Mouse (Mus musculus) CH12.LX (cell line): ENCODE data around the gene Dusp6. TPM values are rescaled to one million over a fixed set of nuclear protein-coding genes. Genes with fewer than 3 reads are reported as not detected.

ENCODE experiments used
- DNase-seq: peaks from one replicate; pipeline ENCODE4 v3.0.0-alpha.2; 2013; ENCODE audit errors: extremely low read depth
- H3K27ac ChIP-seq: 2 replicates; pipeline ENCODE4 v1.5.1; 2012; ENCODE audit warnings: low read depth, mild to moderate bottlenecking, control low read depth, moderate library complexity; ENCODE audit not compliant: insufficient read depth
- H3K27me3 ChIP-seq: replicated peaks from 2 replicates; pipeline ENCODE3; 2012; ENCODE audit warnings: inconsistent platforms
- H3K36me3 ChIP-seq, 2 experiments: replicated peaks in 1 of 2; 2 replicates each; pipeline versions ENCODE3 to v1.6.1; 2012; ENCODE audit warnings: inconsistent platforms in 1 of 2, low read length in 1 of 2, mild to moderate bottlenecking in 1 of 2, mixed read lengths in 1 of 2, moderate library complexity in 1 of 2; ENCODE audit not compliant: control insufficient read depth in 1 of 2, insufficient read depth in 1 of 2
- H3K4me1 ChIP-seq, 2 experiments: 2 replicates each; pipeline ENCODE4 v1.6.1; 2012; ENCODE audit warnings: inconsistent platforms in 1 of 2, moderate library complexity in 1 of 2; ENCODE audit not compliant: insufficient read depth in 2 of 2, control insufficient read depth in 1 of 2
- H3K4me2 ChIP-seq: 2 replicates; pipeline ENCODE4 v1.6.1; 2012; ENCODE audit warnings: low read depth, mild to moderate bottlenecking, control low read depth; ENCODE audit not compliant: poor library complexity, insufficient read depth, severe bottlenecking
- H3K4me3 ChIP-seq, 3 experiments: fragments of 150-350 bp in 1 of 3; sonication (generic) in 1 of 3; replicated peaks in 1 of 3; 2 replicates each; pipeline versions ENCODE3 to v1.5.1; 2011 to 2012; ENCODE audit warnings: low read depth in 2 of 3, low read length in 2 of 3, mild to moderate bottlenecking in 2 of 3, moderate library complexity in 2 of 3, control low read depth in 1 of 3, improper control_type of control experiment in 1 of 3, inconsistent platforms in 1 of 3, mixed read lengths in 1 of 3; ENCODE audit not compliant: poor library complexity in 1 of 3
- H3K79me2 ChIP-seq: replicated peaks from 2 replicates; pipeline ENCODE4 v1.6.1; 2012; ENCODE audit warnings: mild to moderate bottlenecking, moderate library complexity; ENCODE audit not compliant: control insufficient read depth, poor library complexity, insufficient read depth, severe bottlenecking; ENCODE audit errors: extremely low read depth
- H3K9ac ChIP-seq: 2 replicates; pipeline ENCODE4 v1.6.1; 2012; ENCODE audit warnings: low read depth, mild to moderate bottlenecking, control low read depth, moderate library complexity; ENCODE audit not compliant: insufficient read depth
- H3K9me3 ChIP-seq: replicated peaks from 2 replicates; pipeline ENCODE3; 2012; ENCODE audit warnings: low read length, inconsistent platforms, mixed read lengths
- CHD1 ChIP-seq: IDR thresholded peaks from 2 replicates; pipeline ENCODE4 v1.6.1; 2012; ENCODE audit warnings: low read depth, low read length, improper control_type of control experiment, inconsistent platforms
- E2F4 ChIP-seq: IDR thresholded peaks from 2 replicates; pipeline ENCODE4 v1.6.1; 2011; ENCODE audit warnings: low read depth, low read length, improper control_type of control experiment; ENCODE audit not compliant: insufficient replicate concordance
- GABPA ChIP-seq: IDR thresholded peaks from 2 replicates; pipeline ENCODE4 v1.6.1; 2012; ENCODE audit warnings: low read depth, low read length, improper control_type of control experiment, inconsistent platforms; ENCODE audit not compliant: insufficient replicate concordance
- HCFC1 ChIP-seq: IDR thresholded peaks from 2 replicates; pipeline ENCODE4 v1.6.1; 2012; ENCODE audit warnings: low read depth, mild to moderate bottlenecking, inconsistent platforms, low read length, improper control_type of control experiment
- IRF4 ChIP-seq: IDR thresholded peaks from 2 replicates; pipeline ENCODE4 v1.6.1; 2014; ENCODE audit warnings: low read depth, mild to moderate bottlenecking, inconsistent platforms, low read length, improper control_type of control experiment
- JUND ChIP-seq: conservative IDR thresholded peaks from 2 replicates; pipeline ENCODE4 v1.6.1; 2011; ENCODE audit warnings: low read depth, low read length, improper control_type of control experiment
- MAFK ChIP-seq: IDR thresholded peaks from 2 replicates; pipeline ENCODE4 v1.6.1; 2011; ENCODE audit warnings: low read length, improper control_type of control experiment; ENCODE audit not compliant: insufficient replicate concordance
- MAZ ChIP-seq: IDR thresholded peaks from 2 replicates; pipeline ENCODE4 v1.6.1; 2012; ENCODE audit warnings: low read depth, mild to moderate bottlenecking, inconsistent platforms, low read length, improper control_type of control experiment, moderate library complexity
- MEF2A ChIP-seq: IDR thresholded peaks from 2 replicates; pipeline ENCODE4 v1.6.1; 2014; ENCODE audit warnings: low read depth, mild to moderate bottlenecking, inconsistent platforms, low read length, improper control_type of control experiment, borderline replicate concordance
- MXI1 ChIP-seq: IDR thresholded peaks from 2 replicates; pipeline ENCODE4 v1.6.1; 2011; ENCODE audit warnings: mild to moderate bottlenecking, low read depth, low read length, improper control_type of control experiment
- NELFE ChIP-seq: IDR thresholded peaks from 2 replicates; pipeline ENCODE4 v1.6.1; 2011; ENCODE audit warnings: low read depth, low read length, improper control_type of control experiment
- NRF1 ChIP-seq: IDR thresholded peaks from 2 replicates; pipeline ENCODE4 v1.6.1; 2014; ENCODE audit warnings: low read depth, mild to moderate bottlenecking, inconsistent platforms, low read length, improper control_type of control experiment, moderate library complexity
- RAD21 ChIP-seq: IDR thresholded peaks from 2 replicates; pipeline ENCODE4 v1.6.1; 2011; ENCODE audit warnings: low read depth, mild to moderate bottlenecking, low read length, improper control_type of control experiment, moderate library complexity
- SMC3 ChIP-seq: IDR thresholded peaks from 2 replicates; pipeline ENCODE4 v1.6.1; 2011; ENCODE audit warnings: low read depth, low read length, improper control_type of control experiment
- TBP ChIP-seq: conservative IDR thresholded peaks from 2 replicates; pipeline ENCODE4 v1.6.1; 2011; ENCODE audit warnings: low read depth, low read length, improper control_type of control experiment
- TCF12 ChIP-seq: IDR thresholded peaks from 2 replicates; pipeline ENCODE4 v1.6.1; 2014; ENCODE audit warnings: low read depth, mild to moderate bottlenecking, inconsistent platforms, low read length, improper control_type of control experiment
- UBTF ChIP-seq: IDR thresholded peaks from 2 replicates; pipeline ENCODE4 v1.6.1; 2012; ENCODE audit warnings: low read depth, mild to moderate bottlenecking, inconsistent platforms, low read length, improper control_type of control experiment, moderate library complexity
- USF1 ChIP-seq: IDR thresholded peaks from 2 replicates; pipeline ENCODE4 v1.6.1; 2014; ENCODE audit warnings: low read depth, mild to moderate bottlenecking, inconsistent platforms, low read length, improper control_type of control experiment
- dilution Hi-C: fragments of 300-500 bp; cut with MboI; formaldehyde crosslinking; loops from 2 replicates; pipeline ENCODE4 v1.14.3; 2020; ENCODE audit warnings: low sequenced_read_pairs; ENCODE audit not compliant: extremely low pct_unique_long_range_greater_than_20kb, extremely low pct_ligation_motif_present
- in situ Hi-C: fragments of 300-500 bp; cut with MboI; formaldehyde crosslinking; loops from 3 replicates; pipeline ENCODE4 v1.14.3; 2019; ENCODE audit warnings: low sequenced_read_pairs, low pct_ligation_motif_present, low pct_unique_long_range_greater_than_20kb, mixed read lengths
- polyA plus RNA-seq: library from polyadenylated mRNA; unstranded; fragments of >175 nt; gene quantifications from 2 replicates; pipeline ENCODE4 v1.2.1, GENCODE M21; 2012; ENCODE audit warnings: low read depth; ENCODE audit not compliant: insufficient read length
- total RNA-seq, 2 experiments: library from RNA; depleted of rRNA; stranded (reverse); fragments of 300-350 nt in 1 of 2; fragments of >200 nt in 1 of 2; gene quantifications; 2 replicates each; pipeline ENCODE4 v1.2.3; 2012 to 2014

Gene Dusp6
- total and polyA plus RNA-seq, 3 experiments = 6.1 to 11.6 (median 7.6) TPM

GRCm38 (mm10) chr10:99235081-99235480, 27.9 kb upstream of the Dusp6 start:
- in situ Hi-C loops (no loop called here), dilution Hi-C loops (no loop called here)
- no peak for DNase-seq
- Histone ChIP-seq H3K79me2 (no peaks in the 10 kb centered on the region), H3K36me3 (no peaks in the 10 kb centered on the region), H3K9me3 (no peaks in the 10 kb centered on the region), H3K4me3 (no peak overlapping the region), H3K27me3 (no peaks in the 10 kb centered on the region), H3K4me1 (peaks cover 0 to 3% of the 10 kb centered on the region in 2 experiments; a peak in 2 of 4 replicates), H3K9ac (no peak overlapping the region), H3K27ac (no peak overlapping the region), H3K4me2 (no peak overlapping the region)
- TF ChIP-seq CHD1 = no peak
- no peak for TF ChIP-seq HCFC1
- no peak for TF ChIP-seq UBTF
- no peak for TF ChIP-seq SMC3

DNA sequence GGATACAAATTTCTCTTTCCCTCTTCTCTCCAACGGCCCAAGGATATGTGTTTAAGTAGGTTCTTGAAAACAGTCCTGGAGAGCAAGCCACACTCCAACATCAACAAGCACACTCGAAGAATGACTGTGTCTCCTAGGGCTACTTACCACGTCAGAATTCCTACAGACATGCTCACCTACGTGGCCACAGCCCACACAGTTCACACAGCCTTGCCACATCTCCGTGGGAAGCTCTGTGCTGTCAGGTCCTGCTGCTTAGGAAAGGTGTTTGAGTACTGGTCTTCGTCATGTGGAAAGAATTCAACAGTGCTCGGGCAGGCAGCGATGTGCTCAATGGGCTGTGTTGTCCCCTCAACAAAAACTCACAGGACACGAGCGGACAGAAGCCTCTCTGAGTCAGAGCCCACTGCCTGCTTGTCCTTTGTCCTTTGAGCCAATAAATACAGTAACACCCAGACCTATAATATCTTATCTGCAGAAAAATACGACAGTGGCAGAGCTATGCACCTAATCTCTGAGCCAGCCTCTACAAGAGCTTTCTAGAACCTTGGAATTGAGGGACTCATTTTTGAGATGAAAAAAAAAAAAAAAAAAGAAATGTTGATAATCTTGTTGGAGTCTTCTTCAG, 25.7 kb upstream of the Dusp6 start:
- in situ Hi-C loops (no loop called here), dilution Hi-C loops (no loop called here)
- Histone ChIP-seq H3K36me3 (no peaks in the 10 kb centered on the region), H3K27me3 (no peaks in the 10 kb centered on the region), H3K79me2 (no peaks in the 10 kb centered on the region), H3K9me3 (no peaks in the 10 kb centered on the region), H3K4me2 (peak overlapping the region; percentile 16; the same call in 1 of the 2 replicates), H3K4me1 (peaks cover 3 to 10% of the 10 kb centered on the region in 2 experiments), H3K9ac (no peak overlapping the region), H3K27ac (no peak overlapping the region), H3K4me3 (no peak overlapping the region)
- DNase-seq = no peak
- TF ChIP-seq JUND (no peak), TBP (no peak), MXI1 (no peak), GABPA (no peak), MAZ (no peak), E2F4 (no peak)

- Histone ChIP-seq H3K4me1 (peaks cover 3 to 14% of the 10 kb centered on the region in 2 experiments), H3K9ac (no peak overlapping the region), H3K4me2 (no peak overlapping the region), H3K27me3 (no peaks in the 10 kb centered on the region), H3K9me3 (no peaks in the 10 kb centered on the region), H3K27ac (no peak overlapping the region), H3K36me3 (no peaks in the 10 kb centered on the region), H3K4me3 (no peak overlapping the region), H3K79me2 (no peaks in the 10 kb centered on the region)
- DNase-seq = no peak
- in situ Hi-C loops (no loop called here), dilution Hi-C loops (no loop called here)
- TF ChIP-seq NRF1 (no peak), IRF4 (no peak), RAD21 (no peak), MEF2A (no peak), MAFK (no peak), NELFE (no peak), TCF12 (no peak), CHD1 (no peak), USF1 (no peak)
Measured at GRCm38 (mm10) chr10:99238537-99238936, 24.5 kb upstream of the Dusp6 start.
